Mouse (Mus musculus) lung, postnatal 0 days (tissue): Measurements from ENCODE around the gene Stk4. TPM values are rescaled to one million over a fixed set of nuclear protein-coding genes. Genes with fewer than 3 reads are reported as not detected.

Experiments
- ATAC-seq: fragments of 200-750 bp; cut with Nextera tagmentation; 2 replicates; pipeline ENCODE4 v1.8.0; 2017; ENCODE audit warnings: moderate library complexity
- DNase-seq: peaks from one replicate; pipeline ENCODE4 v3.0.0-alpha.2; 2016; ENCODE audit warnings: low spot score
- H3K27ac ChIP-seq: fragments of 300-500 bp; sonication (generic); 2 replicates; pipeline ENCODE4 v1.5.1; 2014; ENCODE audit warnings: antibody characterized with exemption, mild to moderate bottlenecking, low read length, mixed read lengths
- H3K27me3 ChIP-seq: fragments of 300-500 bp; sonication (generic); replicated peaks from 2 replicates; pipeline ENCODE4 v1.6.1; 2014; ENCODE audit warnings: low read length, mixed read lengths; ENCODE audit not compliant: insufficient read depth
- H3K36me3 ChIP-seq: fragments of 300-500 bp; sonication (generic); 2 replicates; pipeline ENCODE4 v1.6.1; 2014; ENCODE audit warnings: low read length, mixed read lengths; ENCODE audit not compliant: insufficient read depth
- H3K4me1 ChIP-seq: fragments of 300-500 bp; sonication (generic); 2 replicates; pipeline ENCODE4 v1.6.1; 2014; ENCODE audit warnings: antibody characterized with exemption, low read depth, low read length, mixed read lengths; ENCODE audit not compliant: insufficient read depth
- H3K4me2 ChIP-seq: fragments of 300-500 bp; sonication (generic); replicated peaks from 2 replicates; pipeline ENCODE4 v1.6.1; 2014; ENCODE audit warnings: low read depth, mild to moderate bottlenecking, low read length, moderate library complexity, mixed read lengths
- H3K4me3 ChIP-seq: fragments of 300-500 bp; sonication (generic); 2 replicates; pipeline ENCODE4 v1.5.1; 2014; ENCODE audit warnings: low read depth, low read length
- H3K9ac ChIP-seq: fragments of 300-500 bp; sonication (generic); replicated peaks from 2 replicates; pipeline ENCODE4 v1.6.1; 2014; ENCODE audit warnings: low read depth, mild to moderate bottlenecking
- H3K9me3 ChIP-seq: fragments of 300-500 bp; sonication (generic); 2 replicates; pipeline ENCODE4 v1.6.1; 2016; ENCODE audit warnings: low read length, mixed read lengths
- CTCF ChIP-seq: IDR thresholded peaks from 2 replicates; pipeline ENCODE4 v1.5.1; 2016; ENCODE audit warnings: antibody characterized with exemption, mild to moderate bottlenecking
- EP300 ChIP-seq: IDR thresholded peaks from 2 replicates; pipeline ENCODE4 v1.6.1; 2016; ENCODE audit warnings: antibody characterized with exemption, mild to moderate bottlenecking, control low read depth
- WGBS: fragments of 180-500 bp; shearing (Covaris S2); extraction: QIAGEN DNeasy Blood & Tissue Kit; methylation state at CpG from one replicate; pipeline ENCODE4 v1.1.7; 2014; 5-methylcytosine and 5-hydroxymethylcytosine counted together
- polyA plus RNA-seq: library from polyadenylated mRNA; unstranded; fragments of >200 nt; fragmentation: Nextera tagmentation; extraction: Ambion mirVana; gene quantifications from 2 replicates; pipeline ENCODE4 v1.2.1, GENCODE M21; 2015

The Stk4 gene
- polyA plus RNA-seq, 1 experiment from 2014 or later, result 27.0 TPM

DNA sequence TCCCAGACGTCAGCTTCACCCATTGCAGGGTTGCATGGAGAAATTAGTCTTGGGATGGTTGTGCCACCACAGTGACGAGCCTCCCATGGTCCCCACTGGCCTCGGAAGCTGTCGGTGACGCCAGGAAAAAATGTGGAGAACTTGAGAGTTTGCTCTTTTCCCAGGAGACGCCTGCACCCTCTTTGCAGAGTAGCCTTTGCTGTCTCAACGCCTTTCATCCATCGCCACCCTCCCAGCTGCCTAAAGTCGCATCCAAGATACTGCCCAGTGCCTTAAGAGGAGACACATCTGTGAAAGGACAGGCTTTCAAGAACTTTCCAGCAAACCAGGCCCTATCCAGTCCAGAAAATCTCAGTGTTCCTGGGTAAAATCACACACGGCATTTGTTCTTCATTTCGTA, 82.2 kb downstream of the Stk4 start:
- H3K4me3 ChIP-seq, result no peak overlapping the region
- 84% methylated on average over 11 of the region's 11 CpGs for WGBS
- no peak overlapping the region for H3K27ac ChIP-seq
- peaks cover 31% of the 10 kb centered on the region for H3K36me3 ChIP-seq
- H3K9ac ChIP-seq, result no peak overlapping the region
- no peaks in the 10 kb centered on the region for H3K27me3 ChIP-seq
- H3K4me1 ChIP-seq, result no peaks in the 10 kb centered on the region
- no peak for ATAC-seq
- no peak for TF ChIP-seq EP300
- no peak for TF ChIP-seq CTCF
- no peak overlapping the region for H3K4me2 ChIP-seq
- H3K9me3 ChIP-seq, result no peaks in the 10 kb centered on the region
- DNase-seq, result no peak

DNA sequence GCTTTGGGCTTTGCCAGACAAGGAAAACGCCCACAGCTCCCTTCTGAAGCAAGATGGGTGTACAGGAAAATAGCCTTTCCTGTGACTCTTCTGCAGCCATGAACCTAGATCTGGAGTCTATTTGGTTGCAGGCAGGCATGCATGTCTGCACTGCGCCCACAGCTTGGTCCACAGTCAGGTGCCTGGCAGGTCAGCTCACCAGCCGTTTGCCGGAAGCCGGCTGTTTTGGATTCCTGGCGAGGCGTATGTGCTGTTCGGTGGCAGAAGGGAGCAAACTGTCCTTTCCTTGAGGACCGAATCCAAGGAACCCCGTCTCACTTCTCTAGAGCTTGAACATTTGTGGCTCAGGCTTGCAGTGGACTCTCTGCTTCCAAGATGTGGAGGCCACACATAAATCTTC, 83.9 kb downstream of the Stk4 start:
- Histone ChIP-seq H3K9me3 (no peaks in the 10 kb centered on the region), H3K27me3 (no peaks in the 10 kb centered on the region), H3K36me3 (peaks cover 31% of the 10 kb centered on the region), H3K4me3 (no peak overlapping the region), H3K27ac (no peak overlapping the region), H3K4me2 (no peak overlapping the region), H3K9ac (no peak overlapping the region), H3K4me1 (no peaks in the 10 kb centered on the region)
- DNase-seq (no peak), ATAC-seq (no peak)
- TF ChIP-seq CTCF, result no peak
- TF ChIP-seq EP300, result no peak
- WGBS, result 92% methylated on average over 10 of the region's 10 CpGs

DNA sequence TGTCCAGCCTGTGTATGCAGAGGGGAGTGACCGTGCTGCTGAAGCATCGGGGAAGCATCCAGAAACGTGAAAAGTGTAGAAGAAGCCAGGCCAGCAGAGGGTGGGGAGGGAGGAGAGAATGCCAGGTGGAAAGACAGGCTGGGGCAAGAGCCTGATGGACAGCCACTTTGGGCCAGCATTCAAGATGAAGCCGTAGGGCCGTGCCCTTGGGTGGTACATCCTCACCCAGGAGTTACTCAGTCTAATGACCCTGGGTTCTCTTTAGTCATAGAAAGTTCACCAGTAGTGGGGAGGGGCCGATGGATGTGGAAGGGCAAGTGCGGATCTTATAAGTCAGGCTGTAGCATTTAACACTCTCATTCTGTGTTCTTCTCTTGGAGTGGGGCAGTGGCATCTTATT, 86.0 kb downstream of the Stk4 start:
- WGBS, result 85% methylated on average over 7 of the region's 7 CpGs
- no peak for ATAC-seq

DNA sequence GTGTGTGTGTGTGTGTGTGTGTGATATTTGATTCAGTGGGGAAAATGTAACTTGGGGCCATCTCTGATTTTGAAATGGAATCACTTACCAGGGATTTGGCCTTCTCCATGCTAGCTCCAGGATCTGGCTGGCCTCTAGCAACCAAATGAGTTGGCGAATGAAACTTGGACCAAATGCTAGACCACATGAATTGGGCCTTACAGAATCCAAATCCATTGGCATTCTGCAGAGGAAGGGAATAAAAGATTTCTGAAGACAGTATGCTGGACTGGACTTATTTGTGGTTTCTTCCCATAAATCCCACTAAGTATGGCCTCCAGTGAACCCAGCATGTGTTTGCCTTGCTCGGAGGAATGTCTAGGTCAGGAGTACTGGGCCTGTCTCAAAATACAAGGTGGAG, 88.7 kb downstream of the Stk4 start:
- no peaks in the 10 kb centered on the region for H3K27me3 ChIP-seq
- WGBS, result 85% methylated on average over 2 of the region's 2 CpGs
- H3K9me3 ChIP-seq, result no peaks in the 10 kb centered on the region
- H3K4me2 ChIP-seq, result no peak overlapping the region
- TF ChIP-seq CTCF (no peak), EP300 (no peak)
- DNase-seq, result no peak
- no peak overlapping the region for H3K4me3 ChIP-seq
- H3K9ac ChIP-seq, result no peak overlapping the region
- H3K27ac ChIP-seq, result no peak overlapping the region
- H3K4me1 ChIP-seq, result no peaks in the 10 kb centered on the region
- no peak for ATAC-seq
- 0 out of 2 replicates have a peak, but pooled peaks cover 4% of the 10 kb centered on the region for H3K36me3 ChIP-seq

More for the DNA sequence above, 86.0 kb downstream of the Stk4 start:
- no peak for TF ChIP-seq EP300
- no peak for TF ChIP-seq CTCF
- Histone ChIP-seq H3K36me3 (peaks cover 31% of the 10 kb centered on the region), H3K4me3 (no peak overlapping the region), H3K9ac (no peak overlapping the region), H3K27me3 (no peaks in the 10 kb centered on the region), H3K4me1 (no peaks in the 10 kb centered on the region), H3K4me2 (no peak overlapping the region), H3K9me3 (no peaks in the 10 kb centered on the region), H3K27ac (no peak overlapping the region)
- DNase-seq, result no peak

DNA sequence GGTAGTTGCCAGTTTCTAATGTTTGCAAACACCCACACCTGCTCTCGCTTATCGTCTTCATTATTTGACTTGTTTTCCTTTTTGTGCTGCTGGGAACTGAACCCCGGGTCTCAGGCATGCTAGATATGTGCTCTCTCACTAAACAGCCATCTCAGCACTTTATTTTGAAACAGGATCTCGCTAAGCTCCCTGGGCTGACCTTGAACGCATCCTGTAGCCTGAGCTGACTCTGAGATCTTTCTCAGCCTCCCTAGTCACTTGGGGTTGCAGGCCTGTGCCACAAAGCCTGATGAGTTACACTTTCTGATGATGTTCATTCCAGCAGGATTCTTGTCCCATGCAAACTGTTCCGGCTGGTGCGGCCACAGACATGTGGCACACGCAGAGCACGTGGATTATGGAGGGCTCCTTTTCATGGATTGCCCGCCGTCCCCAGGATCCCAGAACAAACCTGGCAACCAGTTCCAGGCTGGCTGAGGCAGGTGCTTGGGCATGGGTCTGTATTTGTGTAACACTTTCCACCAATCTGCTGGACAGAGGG, 91.5 kb downstream of the Stk4 start:
- no peak overlapping the region for H3K4me3 ChIP-seq
- WGBS, result 67% methylated on average over 11 of the region's 11 CpGs
- no peak overlapping the region for H3K4me2 ChIP-seq
- H3K27me3 ChIP-seq, result no peaks in the 10 kb centered on the region; the same call in 1 of the 2 replicates
- no peak for TF ChIP-seq CTCF
- TF ChIP-seq EP300, result no peak
- H3K9me3 ChIP-seq, result no peaks in the 10 kb centered on the region
- H3K4me1 ChIP-seq, result no peaks in the 10 kb centered on the region
- no peak overlapping the region for H3K9ac ChIP-seq
- DNase-seq (no peak), ATAC-seq (no peak)
- no peaks in the 10 kb centered on the region for H3K36me3 ChIP-seq
- H3K27ac ChIP-seq, result no peak overlapping the region

DNA sequence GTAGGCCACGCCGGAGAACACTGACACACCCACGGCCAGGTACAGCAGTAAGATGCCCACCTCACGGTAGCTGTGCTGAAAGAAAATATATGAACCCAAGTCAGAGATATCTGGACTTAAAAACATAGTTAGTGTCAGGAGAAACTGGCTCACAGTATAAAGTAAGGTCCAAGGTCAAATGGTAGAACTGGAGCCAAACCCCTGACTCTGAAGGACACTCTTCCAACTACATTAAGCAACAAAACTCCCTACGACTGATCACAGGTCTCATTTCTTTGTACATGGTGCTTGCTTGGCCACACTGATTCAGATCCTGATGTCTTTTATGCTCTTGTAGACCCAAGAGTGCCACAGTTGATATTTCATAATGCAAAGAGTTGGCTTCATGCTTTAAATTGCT, 94.8 kb downstream of the Stk4 start:
- H3K4me2 ChIP-seq, result no peak overlapping the region

More for the DNA sequence above, 94.8 kb downstream of the Stk4 start:
- Histone ChIP-seq H3K27ac (no peak overlapping the region), H3K27me3 (peaks cover 32% of the 10 kb centered on the region), H3K36me3 (no peaks in the 10 kb centered on the region), H3K9ac (no peak overlapping the region), H3K4me1 (0 out of 2 replicates have a peak, but pooled peaks cover 3% of the 10 kb centered on the region), H3K9me3 (no peaks in the 10 kb centered on the region), H3K4me3 (no peak overlapping the region)
- ATAC-seq (no peak), DNase-seq (no peak)
- TF ChIP-seq EP300 (no peak), CTCF (no peak)
- WGBS, result 87% methylated on average over 5 of the region's 5 CpGs
